Mouse (Mus musculus): ENCODE measurements around the gene Zbtb7a.
"Not testable (repeated sequence)": the region's sequence is repeated elsewhere in the genome, so short reads cannot be mapped to it uniquely, and the experiment has no call there.

Zbtb7a gene

DNA sequence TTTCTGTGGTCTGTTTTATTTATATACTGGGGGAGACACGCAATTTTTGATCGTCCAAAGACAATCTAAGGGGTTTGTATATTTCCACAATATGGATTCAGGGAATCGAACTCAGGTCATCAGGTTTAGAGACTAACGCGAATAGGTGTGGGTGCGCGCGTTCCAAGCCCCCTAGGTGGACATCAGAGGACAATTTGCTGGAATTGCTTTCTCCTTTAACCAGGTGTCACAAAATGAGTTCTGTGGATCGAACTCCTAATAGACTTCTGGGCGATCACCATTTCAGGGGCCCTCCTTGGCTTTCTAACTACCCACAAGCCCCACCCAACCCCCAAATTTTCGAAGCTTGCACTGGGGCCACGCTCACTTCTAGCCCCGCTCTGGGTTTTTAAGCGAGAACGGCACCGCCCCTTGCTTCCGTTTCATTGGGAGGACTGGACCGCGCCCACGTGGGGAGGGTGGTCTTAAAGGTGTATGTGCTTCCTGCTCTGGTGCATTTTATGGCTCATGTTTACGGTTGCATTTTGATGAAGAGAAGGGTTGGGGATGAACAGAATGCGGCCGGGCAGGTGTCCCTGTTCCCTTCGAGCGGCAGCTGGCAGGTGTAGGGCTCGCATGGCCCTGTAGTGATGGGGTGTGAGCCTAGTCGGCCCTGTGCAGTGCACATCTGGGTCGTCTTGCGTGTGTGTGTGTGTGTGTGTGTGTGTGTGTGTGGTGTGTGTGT, 33.7 kb downstream of the Zbtb7a start:
- DNase-seq (ENCODE audit: low spot score) = peak; percentile 90

DNA sequence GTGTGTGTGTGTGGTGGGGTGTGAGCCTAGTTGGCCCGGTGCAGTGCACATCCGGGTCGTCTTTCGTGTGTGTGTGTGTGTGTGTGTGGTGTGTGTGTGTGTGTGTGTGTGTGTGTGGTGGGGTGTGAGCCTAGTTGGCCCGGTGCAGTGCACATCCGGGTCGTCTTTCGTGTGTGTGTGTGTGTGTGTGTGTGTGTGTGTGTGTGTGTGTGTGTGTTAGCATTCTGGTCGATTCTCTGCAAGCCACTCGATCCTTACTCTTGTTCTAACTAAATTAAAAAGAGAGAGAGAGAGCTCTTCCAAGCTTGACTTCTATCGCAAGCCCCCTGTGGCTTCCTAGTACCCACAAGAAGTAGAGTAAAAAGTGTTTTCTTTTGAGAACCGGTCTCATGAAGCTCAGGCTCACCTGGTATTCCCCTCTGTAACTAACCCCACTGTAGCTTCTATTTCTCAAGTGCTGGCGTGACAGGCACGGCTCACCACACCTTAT, 34.4 kb downstream of the Zbtb7a start:
- DNase-seq (ENCODE audit: low spot score) = not testable (repeated sequence)

DNA sequence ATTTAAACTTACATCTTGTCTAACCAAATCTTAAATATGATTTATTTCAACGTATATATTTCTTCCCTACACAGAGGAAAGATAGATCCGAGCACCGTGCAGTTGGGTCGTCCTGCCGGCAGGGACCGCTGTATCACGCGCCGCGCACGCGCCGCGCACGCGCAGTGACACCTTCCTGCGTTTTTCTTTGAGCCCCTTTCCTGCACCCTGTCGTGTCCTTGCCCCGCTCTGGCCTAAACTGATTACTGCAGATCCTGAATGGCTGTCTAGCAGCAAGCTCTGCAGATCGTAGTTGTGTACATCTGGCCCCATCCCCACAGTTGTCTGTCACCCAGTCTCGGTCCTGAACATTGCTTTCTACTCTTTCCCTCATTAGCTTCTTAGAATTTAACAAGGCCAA, 38.1 kb downstream of the Zbtb7a start:
- peak; percentile 88 for DNase-seq (ENCODE audit: low spot score)

DNA sequence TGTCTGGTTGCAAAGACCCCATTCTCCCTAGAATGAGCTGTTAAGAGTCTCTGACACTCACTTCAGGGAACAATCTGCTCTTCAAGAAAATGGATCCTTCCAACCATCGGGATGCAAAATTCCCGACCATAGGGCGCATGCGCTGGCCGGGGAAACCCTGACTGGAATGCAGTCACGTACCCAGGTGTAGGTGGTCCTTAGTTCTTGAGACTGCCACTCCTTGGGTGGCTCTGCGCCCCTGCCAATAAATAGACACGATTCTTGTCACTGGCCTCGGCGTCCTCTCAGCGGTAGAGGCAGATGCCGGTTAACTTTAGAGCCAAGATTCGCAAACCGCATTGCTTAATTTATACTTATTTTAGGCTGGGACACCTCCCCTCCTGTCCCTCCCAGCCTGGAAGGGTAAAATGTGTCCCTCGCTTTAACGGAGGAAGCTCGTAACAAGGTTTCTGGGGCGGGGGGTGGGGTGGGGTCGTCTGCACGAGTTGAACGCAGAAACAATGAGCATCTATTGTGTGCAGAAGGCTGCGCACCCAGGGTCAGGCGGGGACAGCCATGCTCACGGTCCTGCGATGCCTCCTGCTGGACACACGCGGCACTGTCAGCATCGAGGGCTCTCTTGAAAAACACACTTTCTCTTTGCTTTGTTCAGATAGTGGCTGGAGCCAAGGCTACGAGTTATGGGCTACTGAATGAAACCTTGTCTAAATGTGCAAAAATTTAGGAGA, 39.8 kb downstream of the Zbtb7a start:
- peak; percentile 95 for DNase-seq (ENCODE audit: low spot score)

DNA sequence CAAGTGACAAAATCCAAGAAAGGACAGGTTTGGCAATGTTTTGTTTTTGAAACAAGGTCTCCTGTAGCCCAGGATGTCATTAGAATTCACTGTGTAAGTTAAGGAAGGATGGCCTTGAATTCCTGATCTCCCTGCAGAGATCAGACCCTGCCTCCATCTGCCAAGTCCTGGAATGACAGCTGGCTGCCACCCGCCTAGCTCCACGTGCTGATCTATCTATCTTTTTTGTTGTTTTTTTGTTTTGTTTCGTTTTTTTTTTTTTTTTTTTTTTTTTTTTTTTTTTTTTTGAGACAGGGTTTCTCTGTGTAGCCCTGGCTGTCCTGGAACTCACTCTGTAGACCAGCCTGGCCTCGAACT, 40.3 kb downstream of the Zbtb7a start:
- DNase-seq (ENCODE audit: low spot score) = not testable (repeated sequence)

DNA sequence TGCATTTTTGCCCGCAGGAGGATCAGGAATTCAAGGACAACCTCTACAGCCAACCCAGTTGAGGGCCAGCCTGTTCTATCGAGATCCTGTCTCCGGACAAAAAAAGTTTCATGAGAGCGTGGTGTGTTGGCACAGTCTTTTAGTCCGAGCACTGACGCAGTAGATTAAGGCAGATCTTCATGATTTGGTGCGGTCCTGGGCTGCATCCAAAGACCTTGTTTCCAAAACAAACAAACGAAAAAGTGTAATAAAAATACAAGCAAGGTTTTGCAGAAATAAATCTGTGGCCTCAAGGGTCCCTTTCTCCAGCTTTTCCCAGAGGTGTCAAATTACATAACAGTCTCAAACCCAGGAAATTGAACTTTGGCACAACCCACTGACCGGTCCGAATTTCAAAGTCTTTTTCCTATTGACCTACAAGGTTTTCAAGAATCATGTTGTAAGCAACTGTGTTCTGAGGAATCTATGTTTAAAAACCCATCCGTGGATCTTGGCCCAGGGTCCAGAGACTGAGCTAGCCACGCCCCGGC, 41.0 kb downstream of the Zbtb7a start:
- DNase-seq (ENCODE audit: low spot score) = no peak

DNA sequence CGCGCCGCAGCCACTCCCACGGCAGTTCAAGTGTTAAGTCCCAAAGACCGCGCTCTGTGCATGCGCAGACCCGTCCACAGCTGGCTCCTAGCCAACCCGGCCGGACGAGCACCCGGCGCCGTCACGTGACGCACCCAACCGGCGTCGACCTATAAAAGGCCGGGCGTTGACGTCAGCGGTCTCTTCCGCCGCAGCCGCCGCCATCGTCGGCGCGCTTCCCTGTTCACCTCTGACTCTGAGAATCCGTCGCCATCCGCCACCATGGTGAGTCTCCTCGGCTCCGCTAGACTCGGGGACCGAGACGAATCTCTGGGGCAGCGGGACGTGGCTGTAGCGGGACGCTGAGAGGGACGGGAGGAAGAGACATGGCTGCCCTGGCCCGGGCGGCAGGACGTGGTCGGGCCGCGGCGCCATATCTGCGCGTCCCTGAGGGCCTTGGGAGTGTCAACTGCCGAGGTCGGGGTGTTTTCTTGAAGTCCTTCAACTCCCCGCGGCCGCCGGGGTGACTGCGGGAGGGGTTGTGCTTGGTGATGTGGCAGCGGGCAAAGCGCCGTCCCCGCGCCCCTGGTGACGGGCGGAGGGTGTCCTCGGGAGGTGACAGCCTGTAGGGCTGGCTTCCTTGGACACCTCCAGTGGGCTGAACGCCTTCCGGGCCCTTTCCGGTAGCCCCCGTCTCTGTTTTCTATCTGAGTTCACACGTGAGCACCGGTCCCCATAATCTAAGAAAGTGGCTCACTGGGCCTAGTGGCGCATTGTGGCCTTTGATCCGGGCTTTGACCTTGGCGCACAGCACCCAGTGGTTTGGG, 41.6 kb downstream of the Zbtb7a start, which contains the start of gene Eef2:
TSS of gene Eef2 (plus strand) at position 166 of the 806 bp plus-strand sequence.
- peak; percentile 100 for DNase-seq (ENCODE audit: low spot score)

DNA sequence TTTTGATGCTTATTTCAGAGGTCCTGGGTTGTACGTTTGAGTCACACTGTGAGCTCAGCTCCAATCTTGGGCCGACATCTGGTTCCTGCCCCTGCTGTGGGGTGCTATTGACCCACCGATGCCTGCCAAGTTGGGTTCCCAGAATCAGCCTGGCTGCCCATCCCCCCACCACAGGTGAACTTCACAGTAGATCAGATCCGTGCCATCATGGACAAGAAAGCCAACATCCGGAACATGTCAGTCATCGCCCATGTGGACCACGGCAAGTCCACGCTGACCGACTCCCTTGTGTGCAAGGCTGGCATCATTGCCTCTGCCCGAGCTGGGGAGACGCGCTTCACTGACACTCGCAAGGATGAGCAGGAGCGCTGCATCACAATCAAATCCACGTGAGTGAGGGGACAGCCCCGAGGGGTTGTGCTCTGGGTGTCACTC, 42.5 kb downstream of the Zbtb7a start:
- DNase-seq (ENCODE audit: low spot score) = peak; percentile 78

DNA sequence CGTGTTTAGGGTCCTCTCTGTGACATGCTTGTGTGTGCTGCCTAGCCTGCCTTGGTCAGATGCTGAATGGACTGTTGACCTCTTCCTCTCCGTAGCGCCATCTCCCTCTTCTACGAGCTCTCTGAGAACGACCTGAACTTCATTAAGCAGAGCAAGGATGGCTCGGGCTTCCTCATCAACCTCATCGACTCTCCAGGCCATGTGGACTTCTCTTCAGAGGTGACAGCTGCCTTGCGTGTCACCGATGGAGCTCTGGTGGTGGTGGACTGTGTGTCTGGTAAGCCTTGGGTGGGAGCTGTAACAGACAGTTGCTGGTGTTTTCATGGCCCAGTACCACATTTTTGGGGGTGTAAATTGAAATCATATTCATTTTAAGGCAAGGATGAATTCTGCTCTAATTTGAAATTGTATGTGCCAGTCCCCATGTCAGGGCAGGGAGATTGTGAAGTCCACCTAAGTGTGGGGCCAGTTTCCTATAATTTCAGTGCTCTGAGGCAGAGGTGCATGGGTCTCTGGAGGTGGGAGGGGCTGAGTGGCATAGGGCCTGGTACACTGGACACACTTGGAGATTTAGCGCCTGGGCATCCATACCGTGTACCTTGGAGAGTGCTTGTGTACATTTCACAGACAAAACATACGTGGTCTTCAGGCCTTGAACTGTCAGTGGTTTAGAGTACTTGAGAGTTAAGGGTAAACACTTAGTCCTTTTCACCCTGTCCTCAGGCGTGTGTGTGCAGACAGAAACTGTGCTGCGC, 43.1 kb downstream of the Zbtb7a start:
- peak; percentile 73 for DNase-seq (ENCODE audit: low spot score)

DNA sequence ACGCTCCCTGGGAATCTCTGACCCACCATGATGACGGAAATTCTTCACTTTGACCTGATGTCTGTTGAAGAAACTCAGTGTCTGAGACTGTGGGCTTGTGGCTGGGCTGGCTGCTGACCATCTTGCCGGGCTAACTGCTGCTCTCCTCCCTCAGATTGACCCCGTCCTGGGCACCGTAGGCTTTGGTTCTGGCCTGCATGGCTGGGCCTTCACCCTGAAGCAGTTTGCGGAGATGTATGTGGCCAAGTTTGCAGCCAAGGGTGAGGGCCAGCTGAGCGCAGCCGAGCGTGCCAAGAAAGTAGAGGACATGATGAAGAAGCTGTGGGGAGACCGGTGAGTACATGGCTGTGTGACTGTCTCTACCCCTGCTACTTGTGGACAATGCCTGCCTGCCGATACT, 43.9 kb downstream of the Zbtb7a start:
- no peak for DNase-seq (ENCODE audit: low spot score)

DNA sequence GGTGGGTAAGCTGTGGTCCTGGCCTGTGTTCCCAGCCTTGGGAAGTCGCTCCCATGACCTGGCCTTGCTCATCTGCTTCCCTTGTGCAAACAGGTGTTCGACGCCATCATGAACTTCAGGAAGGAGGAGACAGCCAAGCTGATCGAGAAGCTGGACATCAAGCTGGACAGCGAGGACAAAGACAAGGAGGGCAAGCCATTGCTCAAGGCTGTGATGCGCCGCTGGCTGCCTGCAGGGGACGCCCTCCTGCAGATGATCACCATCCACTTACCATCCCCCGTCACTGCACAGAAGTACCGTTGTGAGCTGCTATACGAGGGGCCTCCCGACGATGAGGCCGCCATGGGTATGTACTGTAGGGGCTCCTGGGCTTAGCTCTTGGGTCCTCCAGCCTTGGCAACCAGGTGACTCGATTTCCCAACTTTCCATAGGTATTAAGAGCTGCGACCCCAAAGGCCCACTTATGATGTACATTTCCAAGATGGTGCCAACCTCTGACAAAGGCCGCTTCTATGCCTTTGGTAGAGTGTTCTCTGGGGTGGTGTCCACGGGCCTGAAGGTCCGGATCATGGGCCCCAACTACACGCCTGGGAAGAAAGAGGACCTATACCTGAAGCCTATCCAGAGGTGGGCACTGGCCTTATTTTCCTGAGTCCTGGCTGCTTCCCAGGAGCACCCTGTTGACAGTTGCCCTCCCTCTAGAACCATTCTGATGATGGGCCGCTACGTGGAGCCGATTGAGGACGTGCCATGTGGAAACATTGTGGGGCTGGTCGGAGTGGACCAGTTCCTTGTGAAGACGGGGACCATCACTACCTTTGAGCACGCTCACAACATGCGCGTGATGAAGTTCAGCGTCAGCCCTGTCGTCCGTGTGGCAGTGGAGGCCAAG, 44.7 kb downstream of the Zbtb7a start:
- DNase-seq (ENCODE audit: low spot score) = no peak

DNA sequence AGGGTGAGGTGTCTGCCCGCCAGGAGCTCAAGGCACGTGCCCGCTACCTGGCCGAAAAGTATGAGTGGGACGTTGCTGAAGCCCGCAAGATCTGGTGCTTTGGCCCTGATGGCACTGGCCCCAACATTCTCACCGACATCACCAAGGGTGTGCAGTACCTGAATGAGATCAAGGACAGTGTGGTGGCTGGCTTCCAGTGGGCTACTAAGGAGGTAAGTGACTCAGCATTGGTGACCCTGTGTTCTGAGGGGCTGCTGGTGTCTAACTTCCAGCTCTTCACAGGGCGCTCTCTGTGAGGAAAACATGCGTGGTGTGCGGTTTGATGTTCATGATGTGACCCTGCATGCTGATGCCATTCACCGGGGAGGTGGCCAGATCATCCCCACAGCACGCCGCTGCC, 45.9 kb downstream of the Zbtb7a start:
- DNase-seq (ENCODE audit: low spot score) = no peak

DNA sequence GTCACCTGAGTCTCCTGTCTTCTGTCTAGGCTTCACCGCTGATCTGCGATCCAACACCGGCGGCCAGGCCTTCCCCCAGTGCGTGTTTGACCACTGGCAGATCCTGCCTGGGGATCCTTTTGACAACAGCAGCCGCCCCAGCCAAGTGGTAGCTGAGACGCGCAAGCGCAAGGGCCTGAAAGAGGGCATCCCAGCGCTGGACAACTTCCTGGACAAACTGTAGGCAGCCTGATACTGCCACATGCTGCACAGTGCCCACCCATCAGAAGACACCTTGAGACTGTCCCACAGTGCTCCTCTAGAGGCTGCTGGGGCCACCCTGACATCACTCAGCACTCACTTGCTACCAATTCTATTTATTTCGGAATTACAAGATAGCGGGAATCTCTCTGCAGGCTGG, 46.8 kb downstream of the Zbtb7a start:
- not testable (repeated sequence) for DNase-seq (ENCODE audit: low spot score)

DNA sequence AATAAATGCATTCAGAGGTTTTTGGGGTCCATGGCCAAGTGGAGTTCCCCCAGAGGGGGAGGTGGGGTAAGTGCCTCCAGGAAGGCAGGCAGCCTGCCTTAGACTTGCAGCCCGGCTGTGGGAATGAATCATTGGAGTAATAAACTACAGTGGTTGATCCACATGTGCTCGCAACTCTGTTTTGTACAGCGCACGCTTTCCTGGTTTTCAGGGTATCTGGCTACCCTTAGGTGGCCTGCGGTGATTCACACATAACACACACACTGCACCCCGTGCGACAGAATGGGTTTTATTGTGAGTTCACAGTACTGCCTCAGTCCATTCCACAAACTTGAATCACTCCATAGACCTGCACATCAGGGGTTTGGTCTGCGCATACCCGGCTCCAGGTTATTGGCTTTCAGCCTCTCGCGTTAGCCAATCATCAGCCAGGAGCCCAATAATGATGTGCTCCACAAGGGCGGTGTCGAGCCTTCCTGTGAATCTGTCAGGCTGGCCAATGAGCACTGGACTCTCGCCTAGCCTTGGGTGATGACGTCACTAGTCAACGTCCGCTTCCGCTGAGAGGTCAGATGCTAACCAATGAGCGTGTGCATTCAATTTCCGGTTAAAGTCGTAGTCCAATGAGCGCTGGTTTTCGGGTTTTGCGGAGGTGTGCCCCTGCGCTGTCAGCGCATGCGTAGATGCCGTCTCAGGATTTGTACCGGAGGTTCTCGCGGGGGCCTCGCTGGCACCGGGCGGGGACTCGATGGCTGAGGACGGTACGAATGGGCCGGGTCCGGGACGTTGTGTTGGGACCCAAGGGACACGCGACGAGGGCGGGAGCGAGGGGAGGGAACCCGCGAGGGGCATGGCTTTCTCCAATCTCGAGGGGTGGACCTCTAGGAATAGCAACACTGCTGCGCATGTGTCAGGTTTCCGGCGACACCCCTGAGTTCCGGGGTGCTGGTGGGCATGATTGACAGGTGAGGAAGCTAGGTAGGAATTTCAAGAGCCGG, 47.6 kb downstream of the Zbtb7a start, which contains the start of gene Dapk3:
TSS of gene Dapk3 (plus strand) at position 670 of the 998 bp plus-strand sequence.
- peak; percentile 94 for DNase-seq (ENCODE audit: low spot score)

DNA sequence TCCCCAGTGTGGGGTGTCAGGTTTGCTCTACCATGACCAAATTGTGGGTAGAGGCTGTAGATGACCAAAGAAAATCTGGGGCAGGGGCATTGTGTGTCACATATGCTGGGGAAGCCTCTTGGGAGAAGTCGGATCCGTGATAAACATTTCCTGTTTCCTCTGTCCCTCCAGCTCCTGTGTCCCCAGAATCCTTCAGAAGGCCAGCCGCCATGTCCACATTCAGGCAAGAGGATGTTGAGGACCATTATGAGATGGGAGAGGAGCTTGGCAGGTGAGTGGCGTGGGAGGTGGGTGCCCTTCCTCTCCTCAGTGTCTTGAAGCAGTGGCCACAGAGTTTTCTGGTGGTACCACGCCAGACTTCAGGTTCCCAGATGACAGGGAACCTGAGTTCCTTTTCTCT, 48.8 kb downstream of the Zbtb7a start, which contains the start of gene 4930442H23Rik:
TSS of gene 4930442H23Rik (minus strand) at position 45 of the 400 bp plus-strand sequence.
- DNase-seq (ENCODE audit: low spot score) = no peak

DNA sequence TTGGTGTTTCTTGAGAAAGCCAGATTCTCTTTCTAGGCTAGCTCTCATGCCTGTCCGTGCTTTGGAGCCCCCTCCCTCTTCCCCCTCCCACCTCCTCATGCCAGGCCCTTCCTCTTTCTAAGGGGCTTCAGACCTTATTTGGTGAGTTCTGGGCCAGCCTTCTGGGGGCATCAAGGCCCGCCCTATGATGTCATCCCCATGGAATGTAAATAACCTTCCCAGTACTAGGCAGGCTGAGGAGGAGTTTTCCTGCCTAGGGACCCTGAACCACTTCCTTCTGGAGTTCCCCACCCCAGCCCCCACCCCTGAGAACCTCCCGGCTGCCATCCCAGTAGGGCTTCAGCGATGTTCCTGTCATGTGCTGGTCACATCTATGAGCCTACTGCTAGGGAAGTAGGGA, 49.7 kb downstream of the Zbtb7a start:
- DNase-seq (ENCODE audit: low spot score) = no peak

DNA sequence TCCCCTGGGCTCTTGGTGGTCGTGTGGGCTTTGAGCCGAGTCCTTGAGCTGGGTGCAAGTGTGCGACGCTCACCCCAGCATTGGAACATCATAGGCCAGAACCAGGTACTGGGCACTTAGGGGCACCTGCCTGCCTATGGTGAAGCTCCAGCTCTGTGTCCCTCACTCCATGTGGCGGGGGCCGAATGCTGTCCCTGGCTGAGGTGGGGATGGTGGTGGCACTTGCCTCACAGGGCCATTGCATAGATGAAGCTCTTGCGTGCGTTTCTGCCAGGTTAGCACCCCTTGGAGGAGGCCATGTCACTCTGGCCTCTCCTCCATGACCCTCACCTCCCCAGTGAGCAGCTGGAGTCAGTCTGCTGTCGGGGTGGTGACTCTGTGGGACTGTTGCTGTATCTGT, 52.1 kb downstream of the Zbtb7a start:
- DNase-seq (ENCODE audit: low spot score) = no peak

DNA sequence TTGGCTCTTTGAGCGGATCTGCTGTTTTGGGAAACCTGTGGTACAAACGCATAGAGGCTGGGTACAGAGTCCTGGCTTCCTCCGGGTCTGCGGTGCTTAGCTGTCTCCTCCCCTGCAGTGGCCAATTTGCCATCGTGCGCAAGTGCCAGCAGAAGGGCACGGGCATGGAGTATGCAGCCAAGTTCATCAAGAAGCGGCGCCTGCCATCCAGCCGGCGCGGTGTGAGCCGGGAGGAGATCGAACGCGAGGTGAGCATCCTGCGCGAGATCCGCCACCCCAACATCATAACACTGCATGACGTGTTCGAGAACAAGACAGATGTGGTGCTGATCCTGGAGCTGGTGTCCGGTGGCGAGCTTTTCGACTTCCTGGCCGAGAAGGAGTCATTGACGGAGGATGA, 54.8 kb downstream of the Zbtb7a start:
- no peak for DNase-seq (ENCODE audit: low spot score)

All from testis, postnatal 10 days (tissue).